Mouse (Mus musculus) kidney, postnatal 14 days (tissue): ENCODE data around the gene Arhgap17.

Source experiments
- DNase-seq: peaks from one replicate; pipeline ENCODE4 v3.0.0; 2022; ENCODE audit warnings: mixed read lengths

Gene Arhgap17

DNA sequence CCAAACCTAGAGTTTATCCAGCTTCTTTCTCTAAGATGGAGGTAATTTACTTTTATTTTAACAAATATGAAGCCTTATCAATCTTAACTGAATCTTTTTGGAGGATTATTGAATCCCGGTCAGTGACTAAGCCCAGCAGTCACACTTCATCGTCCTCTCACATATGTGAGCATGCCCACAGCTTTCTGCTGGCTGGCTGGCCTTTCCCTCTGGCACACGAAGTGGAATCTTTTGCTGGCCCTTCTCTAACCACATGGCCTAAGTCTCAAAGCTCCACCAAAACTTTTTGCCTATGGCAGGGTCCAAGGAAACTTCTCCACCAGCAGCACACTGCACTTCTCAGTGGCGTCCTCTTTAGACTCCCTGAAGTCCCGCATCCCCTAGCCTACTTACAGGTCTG lies 27.8 kb downstream of the Arhgap17 start:
- no peak for DNase-seq

DNA sequence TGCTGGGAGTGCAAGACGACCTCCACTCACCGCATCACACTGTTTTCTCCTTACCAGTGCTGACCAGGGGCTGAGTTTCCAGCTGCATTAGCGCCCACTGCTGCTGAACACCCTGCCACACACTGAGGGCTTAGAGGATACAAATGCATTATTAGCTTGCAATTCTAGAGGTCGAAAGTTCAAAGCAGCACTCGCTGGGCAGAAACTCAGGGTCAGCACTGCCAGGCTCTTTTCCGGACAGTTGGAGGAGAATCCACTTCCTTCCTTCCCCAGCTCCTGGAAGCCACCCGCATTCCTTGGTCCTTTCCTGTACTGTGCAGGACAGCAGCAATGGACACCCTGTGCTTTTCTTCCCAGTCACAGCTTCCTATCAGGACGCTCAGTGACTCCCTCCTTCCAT lies 31.4 kb downstream of the Arhgap17 start:
- DNase-seq, result peak; percentile 58

DNA sequence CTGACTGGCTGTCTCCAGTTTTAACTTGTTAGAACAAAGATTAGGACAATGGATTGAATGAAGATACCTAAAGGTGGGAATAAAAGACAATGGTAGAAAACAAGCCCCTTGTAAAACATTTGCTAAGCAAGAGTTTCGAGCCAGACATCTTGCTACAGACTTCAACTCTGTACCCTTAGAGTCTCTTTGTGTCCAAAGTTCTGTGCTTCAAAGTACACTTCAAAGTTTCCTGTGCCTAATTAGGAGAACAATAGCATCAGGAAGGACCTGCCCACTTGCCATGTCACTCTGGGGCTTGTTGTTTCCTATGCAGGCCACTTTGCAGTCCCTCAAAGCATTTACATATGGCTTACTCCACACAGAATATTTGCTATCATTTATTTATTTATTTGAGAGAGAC lies 33.4 kb downstream of the Arhgap17 start:
- peak; percentile 51 for DNase-seq

DNA sequence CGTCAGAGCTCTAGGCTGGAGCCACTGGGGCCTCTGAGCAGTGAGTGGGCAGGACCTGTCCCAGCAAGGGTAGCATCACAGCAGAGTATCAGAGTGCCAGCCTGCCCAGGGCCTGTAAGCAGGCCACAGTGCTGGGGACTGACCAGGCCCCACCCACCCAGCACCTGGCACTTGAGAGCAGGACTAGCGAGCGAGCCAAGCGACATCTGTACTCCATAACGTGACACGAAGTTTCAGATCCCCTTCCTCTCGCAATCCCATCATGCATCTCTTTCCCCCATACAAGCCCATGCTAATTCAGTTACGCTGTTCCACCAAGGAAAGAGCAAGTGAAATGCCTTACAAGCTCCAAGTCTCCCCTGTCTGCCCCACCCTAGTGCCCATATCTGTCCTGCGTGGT lies 39.2 kb downstream of the Arhgap17 start:
- DNase-seq, result no peak

DNA sequence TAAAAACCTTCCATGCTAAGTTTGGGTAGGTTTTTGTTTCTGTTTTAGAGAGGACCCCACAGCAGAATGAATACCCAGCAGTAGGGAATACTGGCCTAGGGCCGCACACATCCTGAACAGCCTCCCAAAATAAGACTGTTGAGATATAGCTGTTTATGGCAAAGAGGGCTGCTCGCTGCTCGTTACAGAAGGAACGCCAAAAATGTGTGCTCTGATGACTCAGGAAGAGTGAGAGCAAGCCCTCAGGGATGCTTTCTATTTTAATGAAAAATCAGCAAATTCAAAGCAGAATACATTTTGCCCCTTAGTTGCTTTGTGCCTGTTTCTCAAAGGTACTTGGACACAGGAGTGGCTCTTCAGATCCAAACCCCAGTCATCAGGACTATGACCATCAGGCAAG lies 41.8 kb downstream of the Arhgap17 start:
- DNase-seq, result no peak

DNA sequence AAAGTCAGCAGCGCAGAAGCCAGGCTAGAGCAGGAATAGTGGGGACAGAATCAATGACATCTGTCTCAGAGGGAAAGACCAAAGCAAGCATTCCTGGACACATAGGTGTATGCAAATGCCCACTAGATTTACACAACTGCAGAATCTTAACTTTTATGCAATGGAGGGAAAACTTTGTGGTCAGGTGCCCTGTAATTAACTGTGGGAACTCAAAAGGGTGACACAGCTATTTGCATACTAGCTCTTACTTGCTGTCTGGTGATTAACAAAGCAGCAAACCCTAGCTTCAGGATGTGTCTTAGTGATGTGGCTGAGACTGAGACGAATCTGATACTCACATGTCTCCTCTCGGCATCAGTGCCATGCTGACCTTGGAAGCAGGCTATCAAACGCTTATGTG lies 42.8 kb downstream of the Arhgap17 start:
- DNase-seq, result no peak

DNA sequence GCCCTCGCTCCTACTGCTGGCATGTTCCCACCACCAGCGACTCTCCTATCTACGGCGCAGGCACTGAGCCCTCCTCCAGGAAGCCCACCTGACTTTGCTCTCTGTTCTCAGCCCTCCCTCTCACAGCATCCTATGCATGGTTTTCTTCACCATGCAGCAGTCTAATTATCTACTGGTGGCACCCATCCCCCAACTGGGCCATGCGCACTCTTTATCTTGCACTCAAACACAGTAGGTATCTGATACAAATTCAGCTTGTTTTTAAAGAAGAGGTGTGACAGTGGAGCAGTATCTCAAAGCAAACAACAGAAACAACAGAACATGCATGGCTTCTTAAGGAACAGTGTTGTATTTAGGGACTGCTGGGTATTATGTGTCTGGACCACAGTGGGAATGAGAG lies 43.7 kb downstream of the Arhgap17 start:
- DNase-seq, result no peak

DNA sequence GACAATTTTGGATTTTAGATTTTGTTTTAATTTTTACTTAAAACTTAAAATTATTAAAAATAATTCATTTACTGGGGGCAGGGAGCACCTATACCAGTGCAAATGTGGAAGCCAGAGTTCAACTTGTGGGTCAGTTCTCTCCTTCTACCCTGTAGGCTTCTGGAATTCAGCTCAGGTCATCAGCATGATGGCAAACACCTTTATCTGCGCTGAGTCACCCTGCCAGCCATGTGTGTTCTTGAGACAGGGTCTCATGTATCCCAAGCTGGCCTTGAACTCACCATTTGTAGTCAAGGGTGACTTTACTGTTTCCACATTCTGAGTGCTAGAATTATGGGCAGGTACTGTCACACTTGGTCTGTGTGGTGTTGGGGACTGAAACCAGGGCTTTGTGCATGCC lies 45.6 kb downstream of the Arhgap17 start:
- no peak for DNase-seq

DNA sequence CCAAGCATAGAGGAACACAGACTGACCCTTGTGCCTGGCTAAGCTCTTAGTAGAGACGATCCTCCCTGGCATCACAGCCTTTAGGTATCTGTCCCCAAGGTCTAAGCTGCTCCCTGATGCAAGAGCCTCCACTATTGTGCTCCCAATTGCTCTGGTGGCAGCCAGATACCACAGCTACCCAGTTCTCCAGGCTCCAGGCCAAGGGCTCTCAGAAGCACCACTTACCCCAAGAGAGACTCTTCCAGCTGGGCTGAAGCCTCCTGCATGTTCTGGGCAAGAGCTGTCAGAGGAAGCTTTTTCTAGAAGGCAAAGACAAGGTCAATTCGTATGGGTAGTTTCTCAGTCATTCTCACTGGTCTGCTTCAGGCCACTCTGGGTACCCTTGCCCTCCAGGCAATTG lies 46.3 kb downstream of the Arhgap17 start:
- no peak for DNase-seq

DNA sequence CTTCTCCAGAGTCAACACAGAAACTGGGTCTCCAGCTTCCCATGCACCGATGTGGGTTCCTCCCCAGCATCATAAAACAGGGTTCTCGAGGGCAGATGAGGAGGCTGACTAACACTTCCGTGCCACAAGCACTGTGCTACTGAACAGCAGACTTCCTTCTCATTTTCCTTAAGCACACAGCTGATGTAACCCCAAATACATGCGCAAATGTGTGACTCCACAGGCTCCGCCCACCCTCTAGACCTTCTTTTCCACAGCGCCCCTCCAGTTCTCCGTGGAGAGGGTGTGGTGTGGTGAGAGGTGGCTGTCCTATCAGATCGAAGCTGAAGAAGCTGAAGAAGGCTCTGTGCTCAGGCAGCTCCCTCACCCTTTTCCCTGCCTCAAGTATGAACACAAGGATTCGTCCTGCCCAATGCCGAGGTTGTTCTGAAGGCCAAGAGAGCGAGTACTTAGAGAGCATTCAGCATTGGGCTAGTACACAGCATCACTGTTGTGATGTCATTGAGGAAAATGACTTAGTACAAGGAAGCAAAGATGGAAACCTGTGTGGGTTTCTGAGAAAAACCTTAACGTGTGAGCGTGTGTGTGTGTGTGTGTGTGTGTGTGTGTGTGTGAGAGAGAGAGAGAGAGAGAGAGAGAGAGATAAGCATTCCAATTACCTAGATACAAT lies 47.1 kb downstream of the Arhgap17 start:
- DNase-seq, result no peak

DNA sequence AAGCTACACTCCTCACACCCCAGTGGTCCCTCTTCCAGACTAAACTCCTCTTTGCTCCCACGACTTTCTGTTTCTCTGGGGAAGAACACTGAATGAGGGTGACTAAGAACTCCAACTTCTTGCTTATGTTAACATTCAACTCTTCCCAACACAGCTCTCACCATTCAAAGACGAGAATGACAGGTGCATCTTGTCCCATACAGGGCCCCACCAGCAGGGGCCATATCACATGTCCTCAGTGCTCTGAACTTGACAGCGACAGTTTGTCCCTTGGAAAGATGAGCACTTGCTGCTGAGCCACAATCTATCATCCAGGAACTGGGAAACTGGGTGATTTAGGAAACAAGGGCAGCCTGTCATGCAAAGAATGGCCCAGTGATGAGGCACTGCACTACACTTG lies 57.0 kb downstream of the Arhgap17 start:
- no peak for DNase-seq

DNA sequence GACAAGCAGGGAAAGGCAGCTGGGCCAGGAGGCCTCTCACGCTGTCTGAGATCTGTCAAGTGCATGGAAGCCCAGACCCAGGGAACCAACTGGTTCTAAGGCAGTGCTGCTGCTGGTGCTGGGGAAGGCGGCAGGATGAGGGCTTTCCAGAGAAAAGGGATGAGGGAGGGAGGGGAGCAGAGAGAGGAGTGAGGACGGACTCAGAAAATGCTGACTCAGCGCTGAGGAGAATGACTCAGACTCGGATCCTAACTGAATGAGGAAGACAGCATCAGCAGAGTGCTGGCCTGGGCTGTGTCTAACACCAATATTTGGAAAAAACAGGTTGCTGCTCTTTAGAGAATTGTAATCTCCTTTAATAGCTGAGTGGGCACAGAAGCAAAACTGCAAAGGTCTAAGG lies 57.9 kb downstream of the Arhgap17 start:
- no peak for DNase-seq

DNA sequence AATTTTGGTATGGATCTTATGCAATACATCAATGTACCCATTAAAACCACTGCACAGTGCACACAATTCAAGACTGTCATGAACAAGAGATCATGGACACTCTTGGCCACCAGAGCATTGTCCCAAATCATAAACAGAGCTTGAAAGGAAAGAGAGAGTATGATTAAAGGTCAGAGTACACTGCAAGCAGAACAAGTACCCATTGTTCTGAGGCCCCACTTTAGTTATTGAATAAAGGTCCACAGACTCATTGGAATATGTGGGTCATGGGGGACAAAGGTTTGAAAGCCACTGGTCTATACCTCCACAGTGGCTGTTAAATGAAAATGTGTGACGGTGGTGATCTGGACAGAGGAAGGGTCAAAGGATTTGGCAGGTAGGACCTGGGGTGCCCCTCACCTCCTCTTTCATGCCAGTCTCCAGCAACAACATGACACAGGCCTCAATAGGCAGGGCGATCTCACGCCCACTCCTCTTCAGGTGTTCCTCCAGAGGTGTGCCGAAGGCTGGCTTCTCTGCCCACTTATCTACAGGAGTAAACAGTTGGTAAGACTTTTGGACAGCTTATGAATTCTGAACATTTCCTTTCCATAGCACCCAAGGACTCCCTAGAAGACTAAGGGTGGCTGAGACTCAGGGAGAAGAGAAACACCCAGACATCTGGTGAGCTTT lies 61.7 kb downstream of the Arhgap17 start:
- DNase-seq, result no peak

DNA sequence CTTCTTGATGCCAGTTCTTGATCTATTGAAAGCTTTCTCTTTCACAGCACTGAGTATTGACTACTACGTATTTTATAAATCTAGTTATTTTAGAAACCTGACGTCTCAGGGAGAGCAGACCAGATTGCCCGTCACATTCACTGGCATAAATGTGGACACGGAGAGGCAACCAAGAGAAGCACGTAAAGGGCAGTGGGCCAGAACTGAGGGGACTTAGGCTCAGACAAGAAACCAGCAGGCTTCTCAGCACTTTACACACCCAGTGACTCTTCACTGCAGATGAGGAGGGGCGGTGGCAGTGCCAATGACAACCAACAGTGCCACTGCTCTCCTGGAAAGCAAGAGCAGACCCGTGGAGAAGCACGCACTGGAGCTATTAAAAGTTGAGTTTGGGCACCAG lies 62.5 kb downstream of the Arhgap17 start:
- DNase-seq, result no peak

DNA sequence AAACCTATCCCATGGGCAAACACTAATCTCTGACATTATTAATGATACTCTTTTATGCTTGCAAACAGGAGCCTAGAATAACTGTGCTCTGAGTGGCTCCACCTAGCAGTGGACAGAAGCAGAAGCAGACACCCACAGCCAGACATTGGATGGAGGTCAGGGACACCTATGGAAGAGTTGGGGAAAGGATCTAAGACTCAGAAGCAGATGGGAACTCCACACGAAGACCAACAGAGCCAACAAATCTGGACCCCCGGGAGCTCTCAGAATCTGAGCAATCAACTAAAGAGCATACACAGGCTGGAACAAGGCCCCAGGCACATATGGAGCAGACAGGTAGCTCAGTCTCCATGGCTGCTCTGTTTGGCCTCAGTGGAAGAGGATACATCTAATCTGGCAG lies 64.3 kb downstream of the Arhgap17 start:
- no peak for DNase-seq

DNA sequence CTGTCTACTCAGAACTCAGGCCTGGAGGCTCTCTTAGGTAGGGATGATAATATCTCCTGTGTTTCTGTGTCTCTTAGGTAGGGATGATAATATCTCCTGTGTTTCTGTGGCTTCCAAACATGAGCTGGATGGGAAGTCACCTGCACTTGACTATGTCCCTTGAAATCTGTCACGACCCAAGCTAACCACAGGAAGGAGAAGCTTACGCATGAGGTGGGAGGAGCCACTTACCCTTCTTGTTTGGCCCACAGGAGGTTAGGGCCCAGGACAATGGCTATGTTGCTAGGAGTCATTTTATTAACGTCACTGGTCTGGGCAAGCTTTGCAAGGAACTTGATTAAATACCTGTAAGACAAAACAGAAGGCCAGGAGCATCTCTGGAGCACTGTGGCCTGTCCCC lies 69.5 kb downstream of the Arhgap17 start:
- no peak for DNase-seq

DNA sequence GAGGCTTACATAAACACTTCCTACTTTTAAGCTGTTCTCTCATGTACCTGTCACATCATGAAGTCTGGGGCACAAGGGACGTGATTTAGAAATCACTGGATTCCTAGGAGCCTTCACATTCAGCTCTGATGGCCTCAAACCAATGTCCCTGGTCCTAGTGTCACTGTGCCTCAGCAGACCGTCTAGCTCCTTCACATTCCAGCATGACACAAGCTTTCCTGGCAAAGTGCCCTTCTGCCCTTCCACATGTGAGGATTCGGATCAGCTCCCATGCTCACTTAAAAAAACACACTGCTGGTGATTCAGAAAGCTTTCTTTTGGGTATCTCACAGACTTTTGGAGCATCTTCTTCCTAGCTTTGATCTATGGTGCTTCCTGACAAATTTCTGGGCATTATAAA lies 71.5 kb downstream of the Arhgap17 start:
- peak; percentile 25 for DNase-seq

DNA sequence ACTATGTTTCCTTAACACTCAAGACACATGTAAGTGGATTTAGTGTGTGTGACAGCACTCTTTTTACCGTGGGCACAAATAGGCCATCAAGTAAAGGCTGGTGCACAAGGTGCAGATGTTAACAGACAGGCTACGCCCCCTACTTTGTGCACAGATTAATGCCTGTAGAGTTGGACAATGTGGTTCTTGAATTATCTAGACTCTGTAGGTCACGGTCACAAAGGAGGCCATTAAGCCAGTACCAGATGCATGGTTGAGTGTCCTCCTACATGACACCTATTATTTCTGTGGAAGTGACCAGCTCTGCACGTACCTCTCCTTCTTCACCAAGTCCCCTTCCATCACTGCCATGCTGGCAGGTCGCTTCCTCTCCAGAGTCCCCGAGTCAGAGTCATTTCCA lies 73.6 kb downstream of the Arhgap17 start:
- no peak for DNase-seq

DNA sequence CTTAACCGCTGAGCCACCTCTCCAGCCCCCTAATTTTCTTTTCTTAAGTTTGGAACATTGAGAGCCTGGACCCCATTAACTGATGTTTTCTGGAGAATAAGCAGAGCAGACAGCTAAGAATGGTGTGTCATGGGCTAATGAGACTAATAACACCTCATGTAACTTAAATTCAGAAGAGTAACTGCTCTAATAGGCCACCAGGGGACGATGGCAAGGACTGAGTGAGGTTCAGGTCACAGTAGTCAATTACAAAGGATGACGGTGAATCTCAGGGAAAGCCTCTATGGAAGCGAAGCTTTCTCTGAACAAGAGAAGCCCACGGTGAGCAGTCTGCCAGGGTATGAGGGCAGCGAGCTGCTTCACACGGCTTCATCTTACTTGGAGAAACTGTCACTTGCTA lies 74.3 kb downstream of the Arhgap17 start:
- DNase-seq, result no peak

DNA sequence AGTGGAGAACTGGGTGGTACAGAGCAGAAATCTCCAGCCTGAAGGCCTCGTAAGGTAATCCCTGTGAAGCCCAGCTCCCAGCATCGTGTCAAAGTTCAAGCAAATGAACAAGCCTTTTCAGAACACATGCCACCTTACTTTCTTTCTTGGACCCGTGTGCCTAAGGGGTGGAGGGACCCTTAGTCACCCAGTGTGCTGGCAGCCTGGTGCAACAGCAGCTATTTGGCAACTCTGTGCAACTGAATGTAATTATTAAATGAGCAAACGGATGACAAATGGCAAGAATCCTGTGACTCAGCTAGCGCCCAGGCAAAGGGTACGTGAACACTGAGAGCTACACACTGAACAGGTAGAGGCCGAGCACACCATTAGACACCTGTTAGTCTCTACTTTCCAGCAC lies 75.8 kb downstream of the Arhgap17 start:
- DNase-seq, result no peak

DNA sequence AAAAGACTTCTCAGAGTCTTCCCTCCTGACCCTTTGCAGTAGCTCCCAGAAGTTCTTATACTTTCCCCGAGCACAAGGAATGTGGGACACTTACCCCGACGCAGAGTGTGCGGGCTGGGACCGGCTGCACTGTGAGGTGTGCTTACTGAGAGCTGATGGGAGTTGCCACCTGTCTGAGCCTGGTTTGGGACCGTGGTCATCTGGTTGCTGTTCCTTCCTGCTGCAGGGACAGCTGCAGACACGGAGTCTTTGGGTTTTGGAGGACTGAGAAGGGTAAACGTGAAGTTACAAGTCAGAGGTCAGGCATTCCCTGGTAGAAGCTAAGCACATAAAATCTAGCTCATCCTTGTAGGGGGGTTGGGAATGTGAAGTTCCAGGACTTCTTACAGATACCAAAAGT lies 77.8 kb downstream of the Arhgap17 start:
- DNase-seq, result no peak

DNA sequence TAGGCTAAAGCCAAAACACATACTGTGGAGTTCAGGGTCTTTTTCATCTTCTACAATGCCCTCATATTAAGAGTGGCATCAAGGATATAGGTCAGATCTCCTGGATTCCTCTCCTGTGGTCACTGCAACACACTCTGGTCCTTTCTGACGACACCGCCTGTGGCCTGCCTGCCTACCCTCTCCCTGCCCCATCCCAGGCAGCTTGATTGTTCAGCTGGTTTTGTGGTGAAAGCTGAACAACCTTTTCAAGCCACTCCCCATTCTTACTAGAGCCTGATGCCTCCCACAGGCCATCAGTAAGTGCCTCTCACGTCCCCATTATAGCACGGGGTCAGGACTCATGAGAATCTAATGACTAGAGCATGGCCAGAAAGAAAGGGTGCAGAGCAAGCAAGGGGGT lies 80.5 kb downstream of the Arhgap17 start:
- DNase-seq, result no peak

DNA sequence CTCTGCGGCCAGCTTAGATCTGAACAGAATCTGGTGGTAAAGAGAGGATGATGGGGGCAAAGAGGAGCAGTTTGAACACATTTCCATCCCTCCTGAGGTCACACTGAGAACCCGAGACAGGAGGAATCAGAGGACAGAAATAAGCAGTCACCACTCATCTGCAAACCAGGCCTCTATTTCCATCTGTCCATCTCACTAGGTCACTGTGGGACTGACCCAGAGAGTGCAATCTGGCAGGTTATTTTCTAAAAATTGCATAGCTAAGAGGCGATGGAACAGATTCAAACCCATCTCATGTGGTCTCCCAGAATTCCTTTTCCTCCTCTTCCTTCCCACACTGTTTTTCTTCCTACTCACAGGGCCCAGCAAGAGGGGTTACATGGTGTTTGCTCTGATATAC lies 81.8 kb downstream of the Arhgap17 start:
- no peak for DNase-seq

DNA sequence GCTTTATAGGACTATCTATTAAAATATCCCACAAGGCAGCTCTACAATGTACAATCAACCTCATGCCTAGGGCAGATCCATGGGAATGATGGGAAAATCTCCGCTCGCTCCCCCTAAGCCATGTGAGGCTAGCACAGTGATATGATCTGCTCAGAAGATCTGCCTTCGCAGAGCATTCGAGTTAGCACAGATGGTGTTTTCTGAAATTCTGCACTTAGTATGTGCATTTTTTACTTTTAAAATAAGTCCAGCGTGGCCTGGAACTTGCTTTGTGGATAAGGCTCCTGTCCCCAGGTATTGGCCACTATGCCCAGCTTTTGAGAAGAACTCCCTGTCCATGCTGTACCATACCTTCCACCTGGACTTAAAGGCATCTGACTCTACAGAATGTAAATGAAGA lies 83.8 kb downstream of the Arhgap17 start:
- DNase-seq, result no peak

DNA sequence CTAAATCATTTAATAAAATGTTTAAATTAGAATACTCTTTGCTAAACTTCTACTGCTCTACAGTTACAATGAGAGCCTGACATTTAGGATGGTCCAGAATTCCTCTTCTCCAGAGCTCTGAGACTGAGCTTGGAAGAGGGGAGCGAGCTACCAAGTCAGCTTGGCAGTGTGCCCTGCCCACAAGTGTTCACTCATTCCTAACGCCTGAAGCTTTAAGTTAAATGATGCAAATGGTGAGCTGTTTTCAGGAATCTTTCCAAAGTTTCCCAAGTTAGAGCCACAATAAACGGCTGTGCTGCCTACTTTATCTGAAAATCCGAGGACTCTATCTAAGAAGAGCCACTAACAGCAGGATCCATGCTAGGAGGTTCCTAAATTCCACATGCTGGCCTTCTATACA lies 85.9 kb downstream of the Arhgap17 start:
- DNase-seq, result no peak
